Mouse (Mus musculus): ENCODE measurements around the gene Edf1. TPM values are rescaled to one million over a fixed set of nuclear protein-coding genes. Genes with fewer than 3 reads are reported as not detected.

The Edf1 gene
- polyA plus RNA-seq, 1 experiment from 2014 or later: 375 TPM

- Histone ChIP-seq H3K27ac (replicated peaks) (no peak overlapping the region), H3K4me2 (no peak overlapping the region), H3K4me1 (replicated peaks) (peaks cover 9% of the 10 kb centered on the region), H3K4me3 (no peak overlapping the region), H3K9me3 (no peaks in the 10 kb centered on the region), H3K27me3 (no peaks in the 10 kb centered on the region), H3K9ac (no peak overlapping the region), H3K36me3 (peaks cover 7% of the 10 kb centered on the region)
- WGBS: 89% methylated on average over 6 of the region's 6 CpGs
- no peak for ATAC-seq (ENCODE audit: low FRiP score, low read depth)
Measured at GRCm38 (mm10) chr2:25568473-25569019, 10.9 kb downstream of the Edf1 start.

- Histone ChIP-seq H3K27me3 (no peaks in the 10 kb centered on the region), H3K4me1 (replicated peaks) (peaks cover 16% of the 10 kb centered on the region), H3K27ac (replicated peaks) (no peak overlapping the region), H3K9me3 (no peaks in the 10 kb centered on the region), H3K4me2 (no peak overlapping the region), H3K36me3 (peaks cover 3% of the 10 kb centered on the region), H3K4me3 (no peak overlapping the region), H3K9ac (no peak overlapping the region)
- WGBS: 97% methylated on average over 3 of the region's 3 CpGs
- no peak for ATAC-seq (ENCODE audit: low FRiP score, low read depth)
Measured at GRCm38 (mm10) chr2:25569323-25569722, 11.7 kb downstream of the Edf1 start.

- H3K4me1 ChIP-seq (replicated peaks): peaks cover 24% of the 10 kb centered on the region
- no peak for ATAC-seq (ENCODE audit: low FRiP score, low read depth)
- H3K4me2 ChIP-seq: no peak overlapping the region
- H3K27me3 ChIP-seq: peaks cover 3% of the 10 kb centered on the region
- no peak overlapping the region for H3K4me3 ChIP-seq
- H3K36me3 ChIP-seq: peaks cover 3% of the 10 kb centered on the region; the same call in 1 of the 2 replicates
- H3K9ac ChIP-seq: no peak overlapping the region
- WGBS: 93% methylated on average over 4 of the region's 4 CpGs
- H3K9me3 ChIP-seq: no peaks in the 10 kb centered on the region
- H3K27ac ChIP-seq (replicated peaks): no peak overlapping the region
Measured at GRCm38 (mm10) chr2:25571221-25571620, 13.6 kb downstream of the Edf1 start.

GRCm38 (mm10) chr2:25573068-25573467, 15.4 kb downstream of the Edf1 start:
- 91% methylated on average over 2 of the region's 2 CpGs for WGBS
- no peak overlapping the region for H3K4me3 ChIP-seq
- H3K27ac ChIP-seq (replicated peaks): no peak overlapping the region
- H3K9ac ChIP-seq: no peak overlapping the region
- H3K4me2 ChIP-seq: peak overlapping the region; percentile 73; the same call in 1 of the 2 replicates
- ATAC-seq (ENCODE audit: low FRiP score, low read depth): no peak
- peaks cover 35% of the 10 kb centered on the region for H3K4me1 ChIP-seq (replicated peaks)
- H3K36me3 ChIP-seq: peaks cover 7% of the 10 kb centered on the region; the same call in 1 of the 2 replicates
- H3K9me3 ChIP-seq: no peaks in the 10 kb centered on the region
- H3K27me3 ChIP-seq: peaks cover 22% of the 10 kb centered on the region

GRCm38 (mm10) chr2:25574136-25574535, 16.5 kb downstream of the Edf1 start:
- WGBS: 15% methylated on average over 11 of the region's 11 CpGs
- ATAC-seq (ENCODE audit: low FRiP score, low read depth): no peak
- 0 out of 2 replicates have a peak, but pooled peaks cover 4% of the 10 kb centered on the region for H3K36me3 ChIP-seq
- peaks cover 32% of the 10 kb centered on the region for H3K27me3 ChIP-seq
- peak overlapping the region; percentile 56 for H3K4me3 ChIP-seq
- peak overlapping the region; percentile 59 for H3K9ac ChIP-seq
- peak overlapping the region; percentile 91 for H3K27ac ChIP-seq (replicated peaks)
- peak overlapping the region; percentile 73 for H3K4me2 ChIP-seq
- no peaks in the 10 kb centered on the region for H3K9me3 ChIP-seq
- H3K4me1 ChIP-seq (replicated peaks): peaks cover 46% of the 10 kb centered on the region

- WGBS: under 1% methylated on average over 43 of the region's 45 CpGs
Measured at GRCm38 (mm10) chr2:25574579-25575431, 17.2 kb downstream of the Edf1 start, which contains the start of the genes Mamdc4 and Phpt1. Mamdc4 (minus strand) TSS chr2:25574845. Phpt1 (minus strand) TSS chr2:25575224.

GRCm38 (mm10) chr2:25575432-25576027, 17.9 kb downstream of the Edf1 start:
- peak overlapping the region; percentile 91; the same call in 1 of the 2 replicates for H3K27ac ChIP-seq (replicated peaks)
- H3K9me3 ChIP-seq: no peaks in the 10 kb centered on the region
- peak overlapping the region; percentile 42 for H3K9ac ChIP-seq
- H3K27me3 ChIP-seq: peaks cover 46% of the 10 kb centered on the region
- no peak for ATAC-seq (ENCODE audit: low FRiP score, low read depth)
- H3K4me3 ChIP-seq: peak overlapping the region; percentile 56
- WGBS: 12% methylated on average over 21 of the region's 21 CpGs
- peak overlapping the region; percentile 73 for H3K4me2 ChIP-seq
- H3K4me1 ChIP-seq (replicated peaks): peaks cover 59% of the 10 kb centered on the region
- 0 out of 2 replicates have a peak, but pooled peaks cover 4% of the 10 kb centered on the region for H3K36me3 ChIP-seq

More at GRCm38 (mm10) chr2:25574579-25575431, 17.2 kb downstream of the Edf1 start, which contains the start of the genes Mamdc4 and Phpt1:
- H3K4me2 ChIP-seq: peak within 1 kb of the TSS; percentile 73
- H3K4me1 ChIP-seq (replicated peaks): peaks cover 52% of the 10 kb centered on the region
- H3K27ac ChIP-seq (replicated peaks): peak within 1 kb of the TSS; percentile 91
- H3K9me3 ChIP-seq: no peaks in the 10 kb centered on the region
- peaks cover 39% of the 10 kb centered on the region for H3K27me3 ChIP-seq
- H3K4me3 ChIP-seq: peak within 1 kb of the TSS; percentile 56
- H3K9ac ChIP-seq: peak within 1 kb of the TSS; percentile 59
- 0 out of 2 replicates have a peak, but pooled peaks cover 4% of the 10 kb centered on the region for H3K36me3 ChIP-seq
- peak; percentile 98 for ATAC-seq (ENCODE audit: low FRiP score, low read depth)

- Histone ChIP-seq H3K4me3 (no peak overlapping the region), H3K27me3 (peaks cover 51% of the 10 kb centered on the region), H3K27ac (replicated peaks) (no peak overlapping the region), H3K4me1 (replicated peaks) (peaks cover 67% of the 10 kb centered on the region), H3K9me3 (no peaks in the 10 kb centered on the region), H3K36me3 (0 out of 2 replicates have a peak, but pooled peaks cover 4% of the 10 kb centered on the region), H3K9ac (no peak overlapping the region), H3K4me2 (peak overlapping the region; percentile 73; the same call in 1 of the 2 replicates)
- WGBS: 71% methylated on average over 16 of the region's 16 CpGs
- no peak for ATAC-seq (ENCODE audit: low FRiP score, low read depth)
Measured at GRCm38 (mm10) chr2:25576028-25576850, 18.6 kb downstream of the Edf1 start.

- H3K36me3 ChIP-seq: 0 out of 2 replicates have a peak, but pooled peaks cover 4% of the 10 kb centered on the region
- peak overlapping the region; percentile 28 for H3K4me2 ChIP-seq
- H3K9me3 ChIP-seq: no peaks in the 10 kb centered on the region
- peaks cover 76% of the 10 kb centered on the region for H3K4me1 ChIP-seq (replicated peaks)
- no peak for ATAC-seq (ENCODE audit: low FRiP score, low read depth)
- H3K27me3 ChIP-seq: peaks cover 51% of the 10 kb centered on the region
- H3K4me3 ChIP-seq: peak overlapping the region; percentile 3; the same call in 1 of the 2 replicates
- no peak overlapping the region for H3K27ac ChIP-seq (replicated peaks)
- no peak overlapping the region for H3K9ac ChIP-seq
- 19% methylated on average over 92 of the region's 92 CpGs for WGBS
Measured at GRCm38 (mm10) chr2:25576965-25577891, 19.6 kb downstream of the Edf1 start.

- WGBS: 12% methylated on average over 75 of the region's 75 CpGs
- peaks cover 80% of the 10 kb centered on the region for H3K4me1 ChIP-seq (replicated peaks)
- no peak for ATAC-seq (ENCODE audit: low FRiP score, low read depth)
- no peak overlapping the region for H3K27ac ChIP-seq (replicated peaks)
- peak overlapping the region; percentile 28 for H3K4me2 ChIP-seq
- no peak overlapping the region for H3K9ac ChIP-seq
- peaks cover 51% of the 10 kb centered on the region for H3K27me3 ChIP-seq
- H3K4me3 ChIP-seq: peak overlapping the region; percentile 3; the same call in 1 of the 2 replicates
- H3K9me3 ChIP-seq: no peaks in the 10 kb centered on the region
- 0 out of 2 replicates have a peak, but pooled peaks cover 4% of the 10 kb centered on the region for H3K36me3 ChIP-seq
Measured at GRCm38 (mm10) chr2:25577951-25578795, 20.5 kb downstream of the Edf1 start.

Measured in hindbrain, embryonic 15.5 days (tissue).